Mouse (Mus musculus) intestine, embryonic 15.5 days (tissue): ENCODE measurements around the gene Arhgap5. TPM values are rescaled to one million over a fixed set of nuclear protein-coding genes. Genes with fewer than 3 reads are reported as not detected.
"Not testable (repeated sequence)": the region's sequence is repeated elsewhere in the genome, so short reads cannot be mapped to it uniquely, and the experiment has no call there.

Experiments
- ATAC-seq: fragments of 200-750 bp; cut with Nextera tagmentation; 2 replicates; pipeline ENCODE4 v1.8.0; 2017; ENCODE audit warnings: moderate TSS enrichment, moderate library complexity
- H3K27ac ChIP-seq: fragments of 300-500 bp; sonication (generic); 2 replicates; pipeline ENCODE4 v1.5.1; 2015; ENCODE audit warnings: mild to moderate bottlenecking, inconsistent platforms
- H3K27me3 ChIP-seq: fragments of 300-500 bp; sonication (generic); replicated peaks from 2 replicates; pipeline ENCODE4 v1.6.1; 2015; ENCODE audit warnings: inconsistent platforms
- H3K36me3 ChIP-seq: fragments of 300-500 bp; sonication (generic); 2 replicates; pipeline ENCODE4 v1.6.1; 2015; ENCODE audit warnings: inconsistent platforms
- H3K4me1 ChIP-seq: fragments of 300-500 bp; sonication (generic); replicated peaks from 2 replicates; pipeline ENCODE4 v1.6.1; 2015; ENCODE audit warnings: inconsistent platforms
- H3K4me2 ChIP-seq: fragments of 300-500 bp; sonication (generic); replicated peaks from 2 replicates; pipeline ENCODE4 v1.6.1; 2015; ENCODE audit warnings: mild to moderate bottlenecking, inconsistent platforms
- H3K4me3 ChIP-seq: fragments of 300-500 bp; sonication (generic); replicated peaks from 2 replicates; pipeline ENCODE4 v1.5.1; 2015; ENCODE audit warnings: inconsistent platforms
- H3K9ac ChIP-seq: fragments of 300-500 bp; sonication (generic); 2 replicates; pipeline ENCODE4 v1.6.1; 2015; ENCODE audit warnings: inconsistent platforms
- H3K9me3 ChIP-seq: fragments of 300-500 bp; sonication (generic); 2 replicates; pipeline ENCODE4 v1.6.1; 2016; ENCODE audit warnings: inconsistent platforms
- WGBS: fragments of 180-500 bp; shearing (Covaris S2); methylation state at CpG from one replicate; pipeline ENCODE4 v1.1.7; 2015; 5-methylcytosine and 5-hydroxymethylcytosine counted together
- polyA plus RNA-seq: library from polyadenylated mRNA; unstranded; fragments of >200 nt; fragmentation: Nextera tagmentation; extraction: Ambion mirVana; gene quantifications from 2 replicates; pipeline ENCODE4 v1.2.1, GENCODE M21; 2015

The Arhgap5 gene
- polyA plus RNA-seq, 1 experiment from 2014 or later, result 36.0 TPM

- ATAC-seq, result peak; percentile 93
- Histone ChIP-seq H3K27ac (no peak overlapping the region), H3K4me3 (no peak overlapping the region), H3K4me2 (no peak overlapping the region), H3K36me3 (0 out of 2 replicates have a peak, but pooled peaks cover 2% of the 10 kb centered on the region), H3K9ac (no peak overlapping the region), H3K4me1 (no peaks in the 10 kb centered on the region), H3K27me3 (no peaks in the 10 kb centered on the region), H3K9me3 (no peaks in the 10 kb centered on the region)
- 47% methylated on average over 3 of the region's 3 CpGs for WGBS
These were observed 51.6 kb downstream of the Arhgap5 start for GRCm38 (mm10) chr12:52555188-52555876.

- Histone ChIP-seq H3K27me3 (no peaks in the 10 kb centered on the region), H3K4me1 (no peaks in the 10 kb centered on the region), H3K9me3 (no peaks in the 10 kb centered on the region), H3K27ac (no peak overlapping the region), H3K4me3 (no peak overlapping the region), H3K9ac (no peak overlapping the region), H3K4me2 (no peak overlapping the region), H3K36me3 (no peaks in the 10 kb centered on the region)
- 92% methylated on average over 5 of the region's 5 CpGs for WGBS
- no peak for ATAC-seq
These were observed 61.9 kb downstream of the Arhgap5 start for GRCm38 (mm10) chr12:52565654-52566053.

GRCm38 (mm10) chr12:52573371-52573770 is 69.6 kb downstream of the Arhgap5 start:
- ATAC-seq, result no peak
- no peak overlapping the region for H3K4me2 ChIP-seq

GRCm38 (mm10) chr12:52586466-52586865 is 82.7 kb downstream of the Arhgap5 start:
- ATAC-seq, H3K36me3 ChIP-seq, H3K4me1 ChIP-seq, H3K27ac ChIP-seq, H3K4me2 ChIP-seq, H3K9ac ChIP-seq, H3K9me3 ChIP-seq, H3K4me3 ChIP-seq, H3K27me3 ChIP-seq: not testable (repeated sequence)
- WGBS, result 84% methylated on average over 2 of the region's 2 CpGs

More at GRCm38 (mm10) chr12:52573371-52573770, 69.6 kb downstream of the Arhgap5 start:
- Histone ChIP-seq H3K9me3 (no peaks in the 10 kb centered on the region), H3K27ac (no peak overlapping the region), H3K36me3 (0 out of 2 replicates have a peak, but pooled peaks cover 3% of the 10 kb centered on the region), H3K4me3 (no peak overlapping the region), H3K4me1 (no peaks in the 10 kb centered on the region), H3K27me3 (no peaks in the 10 kb centered on the region), H3K9ac (no peak overlapping the region)
- WGBS, result 80% methylated on average over 2 of the region's 2 CpGs

GRCm38 (mm10) chr12:52587473-52588010 is 83.8 kb downstream of the Arhgap5 start:
- Histone ChIP-seq H3K9ac (no peak overlapping the region), H3K4me1 (no peaks in the 10 kb centered on the region), H3K36me3 (no peaks in the 10 kb centered on the region), H3K4me2 (no peak overlapping the region), H3K9me3 (no peaks in the 10 kb centered on the region), H3K27me3 (no peaks in the 10 kb centered on the region), H3K27ac (no peak overlapping the region), H3K4me3 (no peak overlapping the region)
- 71% methylated on average over 2 of the region's 2 CpGs for WGBS
- 0 out of 2 replicates have a peak, but pooled peaks have one; percentile 47 for ATAC-seq

- no peaks in the 10 kb centered on the region for H3K27me3 ChIP-seq
- no peaks in the 10 kb centered on the region for H3K36me3 ChIP-seq
- 64% methylated on average over 7 of the region's 7 CpGs for WGBS
- ATAC-seq, result peak; percentile 97
- H3K4me2 ChIP-seq, result no peak overlapping the region
- no peak overlapping the region for H3K9ac ChIP-seq
- no peak overlapping the region for H3K4me3 ChIP-seq
- peak overlapping the region; percentile 60; the same call in 1 of the 2 replicates for H3K27ac ChIP-seq
- H3K4me1 ChIP-seq, result no peaks in the 10 kb centered on the region
- H3K9me3 ChIP-seq, result no peaks in the 10 kb centered on the region
These were observed 91.8 kb downstream of the Arhgap5 start for GRCm38 (mm10) chr12:52595389-52596185.

GRCm38 (mm10) chr12:52602471-52602870 is 98.7 kb downstream of the Arhgap5 start:
- peak overlapping the region; percentile 75; the same call in 1 of the 2 replicates for H3K9ac ChIP-seq
- peak overlapping the region; percentile 82 for H3K4me2 ChIP-seq

GRCm38 (mm10) chr12:52602883-52603694 is 99.3 kb downstream of the Arhgap5 start:
- no peaks in the 10 kb centered on the region for H3K27me3 ChIP-seq
- WGBS, result under 1% methylated on average over 35 of the region's 35 CpGs
- peak; percentile 88 for ATAC-seq
- H3K4me1 ChIP-seq, result 0 out of 2 replicates have a peak, but pooled peaks cover 6% of the 10 kb centered on the region
- peak overlapping the region; percentile 75 for H3K9ac ChIP-seq
- H3K36me3 ChIP-seq, result no peaks in the 10 kb centered on the region
- H3K27ac ChIP-seq, result peak overlapping the region; percentile 95
- H3K4me2 ChIP-seq, result peak overlapping the region; percentile 82
- H3K4me3 ChIP-seq, result peak overlapping the region; percentile 74
- no peaks in the 10 kb centered on the region for H3K9me3 ChIP-seq

More at GRCm38 (mm10) chr12:52602471-52602870, 98.7 kb downstream of the Arhgap5 start:
- Histone ChIP-seq H3K36me3 (no peaks in the 10 kb centered on the region), H3K27ac (peak overlapping the region; percentile 95), H3K4me3 (peak overlapping the region; percentile 74), H3K27me3 (no peaks in the 10 kb centered on the region), H3K4me1 (0 out of 2 replicates have a peak, but pooled peaks cover 6% of the 10 kb centered on the region), H3K9me3 (no peaks in the 10 kb centered on the region)
- ATAC-seq, result peak; percentile 50
- WGBS, result 18% methylated on average over 2 of the region's 2 CpGs

GRCm38 (mm10) chr12:52603695-52604255 is 100.0 kb downstream of the Arhgap5 start:
- Histone ChIP-seq H3K36me3 (no peaks in the 10 kb centered on the region), H3K4me3 (peak overlapping the region; percentile 74), H3K9me3 (no peaks in the 10 kb centered on the region), H3K27me3 (no peaks in the 10 kb centered on the region), H3K9ac (peak overlapping the region; percentile 75), H3K4me1 (0 out of 2 replicates have a peak, but pooled peaks cover 6% of the 10 kb centered on the region), H3K4me2 (peak overlapping the region; percentile 82), H3K27ac (peak overlapping the region; percentile 95)
- ATAC-seq, result peak; percentile 78
- under 1% methylated on average over 21 of the region's 21 CpGs for WGBS

GRCm38 (mm10) chr12:52604256-52604991 is 100.7 kb downstream of the Arhgap5 start:
- peak overlapping the region; percentile 95 for H3K27ac ChIP-seq
- under 1% methylated on average over 33 of the region's 33 CpGs for whole genome bisulfite sequencing
- ATAC-seq, result peak; percentile 85
- H3K36me3 ChIP-seq, result no peaks in the 10 kb centered on the region
- H3K4me1 ChIP-seq, result 0 out of 2 replicates have a peak, but pooled peaks cover 6% of the 10 kb centered on the region
- H3K9ac ChIP-seq, result peak overlapping the region; percentile 55
- peak overlapping the region; percentile 74 for H3K4me3 ChIP-seq
- no peaks in the 10 kb centered on the region for H3K27me3 ChIP-seq
- H3K4me2 ChIP-seq, result peak overlapping the region; percentile 82
- no peaks in the 10 kb centered on the region for H3K9me3 ChIP-seq
